In genomic region chr17:13677225-13678148, GRCm38 (mm10) we compare ENCODE assay signal across 11 mouse cellular contexts.
DNase-seq lines count a peak whose midpoint lies in the region; ATAC-seq and TF ChIP-seq lines count a peak whose summit lies in the region.
"Had no signal": no experiment of that assay in that cellular context is flagged by ENCODE, and none has a peak within 500 bp of the region (broad histone marks: within the 10 kb centered on the region; RNA-seq: fewer than 3 reads in every experiment).

No protein-coding gene starts in this region.

- TF ChIP-seq CTCF in lung, embryonic 14.5 days (IDR thresholded peaks at IDR 0.05; ENCODE audit: low read depth): no peak

- no peaks in the 10 kb centered on the region for H3K9me3 ChIP-seq in lung, embryonic 14.5 days (ENCODE audit: low read depth, low read length)
- no peaks in the 10 kb centered on the region for H3K9me3 ChIP-seq in hindbrain, embryonic 13.5 days
- H3K9me3 ChIP-seq in neural tube, embryonic 13.5 days: no peaks in the 10 kb centered on the region
- H3K9me3 ChIP-seq: limb, embryonic 13.5 days had no signal

- ATAC-seq in lung, embryonic 14.5 days (ENCODE audit: insufficient read depth): no peak
- ATAC-seq in hindbrain, embryonic 13.5 days (ENCODE audit: low FRiP score): no peak
- ATAC-seq in neural tube, embryonic 13.5 days (ENCODE audit: low read depth): no peak

- DNase-seq in embryo, embryonic 10.5 days (ENCODE audit: low spot score): peak; percentile 60
- DNase-seq in embryo, embryonic 10 days (ENCODE audit: low spot score): no peak
- peak; percentile 62 for DNase-seq in lung, embryonic 14.5 days
- no peak for DNase-seq in lung, postnatal 25 days (ENCODE audit: low spot score)
- DNase-seq in urinary bladder, postnatal 25 days (ENCODE audit: low spot score): no peak
- no peak for DNase-seq in adrenal gland, postnatal 14 days
- DNase-seq: kidney, postnatal 25 days; right cerebral cortex, adult 18-20 months had no signal

- peak overlapping the region; percentile 46 for H3K4me2 ChIP-seq in lung, embryonic 14.5 days
- peak overlapping the region; percentile 15; the same call in 1 of the 2 replicates for H3K4me2 ChIP-seq in hindbrain, embryonic 13.5 days
- H3K4me2 ChIP-seq in neural tube, embryonic 13.5 days: peak overlapping the region; percentile 20
- H3K4me2 ChIP-seq: limb, embryonic 13.5 days had no signal

- 22% methylated on average over 9 of the region's 9 CpGs for WGBS in lung, embryonic 14.5 days
- 33% methylated on average over 9 of the region's 9 CpGs for WGBS in hindbrain, embryonic 13.5 days
- 36% methylated on average over 9 of the region's 9 CpGs for WGBS in neural tube, embryonic 13.5 days

- H3K27ac ChIP-seq in lung, embryonic 14.5 days (ENCODE audit: low read depth): no peak overlapping the region; the same call in 1 of the 2 replicates
- peak overlapping the region; percentile 60 for H3K27ac ChIP-seq in hindbrain, embryonic 13.5 days
- peak overlapping the region; percentile 64 for H3K27ac ChIP-seq in neural tube, embryonic 13.5 days (replicated peaks)
- H3K27ac ChIP-seq: limb, embryonic 13.5 days had no signal

- no peaks in the 10 kb centered on the region; the same call in 1 of the 2 replicates for H3K4me1 ChIP-seq in lung, embryonic 14.5 days (ENCODE audit: insufficient read depth)
- peaks cover 41% of the 10 kb centered on the region for H3K4me1 ChIP-seq in hindbrain, embryonic 13.5 days (replicated peaks)
- H3K4me1 ChIP-seq in neural tube, embryonic 13.5 days (replicated peaks): peaks cover 29% of the 10 kb centered on the region

- no peaks in the 10 kb centered on the region for H3K27me3 ChIP-seq in lung, embryonic 14.5 days (ENCODE audit: insufficient read depth, low read length)
- no peaks in the 10 kb centered on the region for H3K27me3 ChIP-seq in hindbrain, embryonic 13.5 days
- H3K27me3 ChIP-seq in neural tube, embryonic 13.5 days: no peaks in the 10 kb centered on the region
- H3K27me3 ChIP-seq: limb, embryonic 13.5 days had no signal

- H3K9ac ChIP-seq in lung, embryonic 14.5 days: no peak overlapping the region
- H3K9ac ChIP-seq in hindbrain, embryonic 13.5 days: peak overlapping the region; percentile 49; the same call in 1 of the 2 replicates
- H3K9ac ChIP-seq in neural tube, embryonic 13.5 days: peak overlapping the region; percentile 50
- H3K9ac ChIP-seq: limb, embryonic 13.5 days had no signal

- no peaks in the 10 kb centered on the region for H3K36me3 ChIP-seq in lung, embryonic 14.5 days (ENCODE audit: insufficient read depth)
- H3K36me3 ChIP-seq in hindbrain, embryonic 13.5 days: no peaks in the 10 kb centered on the region
- H3K36me3 ChIP-seq in neural tube, embryonic 13.5 days: no peaks in the 10 kb centered on the region
- H3K36me3 ChIP-seq: limb, embryonic 13.5 days had no signal

- no peak overlapping the region for H3K4me3 ChIP-seq in lung, embryonic 14.5 days (ENCODE audit: low read depth, low read length)
- H3K4me3 ChIP-seq in hindbrain, embryonic 13.5 days: no peak overlapping the region
- H3K4me3 ChIP-seq in neural tube, embryonic 13.5 days: no peak overlapping the region
- H3K4me3 ChIP-seq: limb, embryonic 13.5 days had no signal

Comparison
In these comparisons a context has a peak if more than half of its experiments do, and no peak if none do; other contexts are left out.
1. DNase-seq: peak in embryo, embryonic 10.5 days (single experiment) and lung, embryonic 14.5 days (single experiment); none in embryo, embryonic 10 days (single experiment), lung, postnatal 25 days (single experiment), urinary bladder, postnatal 25 days (single experiment) and adrenal gland, postnatal 14 days (single experiment).
2. Peak in every context shown above with its lines, with median percentiles within 50 percentile points of each other: H3K4me2 ChIP-seq.